Comparison of ENCODE assay signal across 29 mouse cellular contexts in genomic region chr1:54872857-54873616, GRCm38 (mm10). TPM values are rescaled to one million over a fixed set of nuclear protein-coding genes. Genes with fewer than 3 reads are reported as not detected.
DNase-seq lines count a peak whose midpoint lies in the region; ATAC-seq and TF ChIP-seq lines count a peak whose summit lies in the region.
"Had no signal": no experiment of that assay in that cellular context is flagged by ENCODE, and none has a peak within 500 bp of the region (broad histone marks: within the 10 kb centered on the region; RNA-seq: fewer than 3 reads in every experiment).

No protein-coding gene starts in this region.

- no peak overlapping the region for H3K4me2 ChIP-seq in forebrain, embryonic 11.5 days (ENCODE audit: low read depth, low read length, severe bottlenecking)
- H3K4me2 ChIP-seq in lung, embryonic 15.5 days: no peak overlapping the region
- no peak overlapping the region for H3K4me2 ChIP-seq in embryonic facial prominence, embryonic 13.5 days
- H3K4me2 ChIP-seq in myocyte (ENCODE audit: low read depth): peak overlapping the region; percentile 20
- H3K4me2 ChIP-seq: hindbrain, embryonic 15.5 days; liver, embryonic 13.5 days; midbrain, embryonic 13.5 days; neural tube, embryonic 15.5 days had no signal

- no peaks in the 10 kb centered on the region for H3K36me3 ChIP-seq in forebrain, embryonic 10.5 days (replicated peaks)
- no peaks in the 10 kb centered on the region for H3K36me3 ChIP-seq in forebrain, embryonic 11.5 days (ENCODE audit: control insufficient read depth, insufficient read depth, low read length)
- no peaks in the 10 kb centered on the region for H3K36me3 ChIP-seq in lung, embryonic 15.5 days
- H3K36me3 ChIP-seq in embryonic facial prominence, embryonic 13.5 days: no peaks in the 10 kb centered on the region
- H3K36me3 ChIP-seq in myocyte (ENCODE audit: control insufficient read depth, insufficient read depth): no peaks in the 10 kb centered on the region
- H3K36me3 ChIP-seq: hindbrain, embryonic 10.5 days; hindbrain, embryonic 15.5 days; liver, embryonic 13.5 days; midbrain, embryonic 13.5 days; neural tube, embryonic 15.5 days had no signal

- H3ac ChIP-seq in myocyte (ENCODE audit: control insufficient read depth, insufficient read length): no peak overlapping the region

- H3K9ac ChIP-seq in forebrain, embryonic 11.5 days (ENCODE audit: low read length): no peak overlapping the region
- H3K9ac ChIP-seq in lung, embryonic 15.5 days: no peak overlapping the region
- H3K9ac ChIP-seq in embryonic facial prominence, embryonic 13.5 days: no peak overlapping the region
- H3K9ac ChIP-seq: hindbrain, embryonic 15.5 days; liver, embryonic 13.5 days; midbrain, embryonic 13.5 days; neural tube, embryonic 15.5 days had no signal

- TF ChIP-seq POLR2A in myocyte (IDR thresholded peaks at IDR 0.05; ENCODE audit: insufficient read length, low read depth): no peak

- H3K27ac ChIP-seq in forebrain, embryonic 10.5 days: 0 out of 2 replicates have a peak overlapping the region, but pooled peaks have one; percentile 4
- no peak overlapping the region for H3K27ac ChIP-seq in forebrain, embryonic 11.5 days (ENCODE audit: low read depth, low read length)
- H3K27ac ChIP-seq in lung, embryonic 15.5 days: peak overlapping the region; percentile 27; the same call in 1 of the 2 replicates
- 0 out of 2 replicates have a peak overlapping the region, but pooled peaks have one; percentile 34 for H3K27ac ChIP-seq in embryonic facial prominence, embryonic 13.5 days
- H3K27ac ChIP-seq: hindbrain, embryonic 10.5 days; hindbrain, embryonic 15.5 days; layer of hippocampus, adult 2 months; left cerebral cortex, adult 2 months; liver, embryonic 13.5 days; macrophage; midbrain, embryonic 13.5 days; neural tube, embryonic 15.5 days had no signal

- peaks cover 33% of the 10 kb centered on the region for H3K4me1 ChIP-seq in forebrain, embryonic 10.5 days
- peaks cover 3% of the 10 kb centered on the region; the same call in 1 of the 2 replicates for H3K4me1 ChIP-seq in forebrain, embryonic 11.5 days (replicated peaks; ENCODE audit: control insufficient read depth, insufficient read depth, low read length)
- peaks cover 40% of the 10 kb centered on the region for H3K4me1 ChIP-seq in lung, embryonic 15.5 days
- peaks cover 30% of the 10 kb centered on the region for H3K4me1 ChIP-seq in embryonic facial prominence, embryonic 13.5 days
- H3K4me1 ChIP-seq: hindbrain, embryonic 15.5 days had no signal

- no peak overlapping the region for H3K4me3 ChIP-seq in forebrain, embryonic 10.5 days
- no peak overlapping the region for H3K4me3 ChIP-seq in forebrain, embryonic 11.5 days (ENCODE audit: low read depth, low read length)
- H3K4me3 ChIP-seq in lung, embryonic 15.5 days: no peak overlapping the region
- H3K4me3 ChIP-seq in embryonic facial prominence, embryonic 13.5 days: no peak overlapping the region
- H3K4me3 ChIP-seq in myocyte: no peak overlapping the region
- H3K4me3 ChIP-seq: erythroblast, embryonic 14.5 days; hindbrain, embryonic 10.5 days; hindbrain, embryonic 15.5 days; layer of hippocampus, adult 2 months; left cerebral cortex, adult 2 months; liver, embryonic 13.5 days; midbrain, embryonic 13.5 days; neural tube, embryonic 15.5 days had no signal

- H3K79me2 ChIP-seq in myocyte (ENCODE audit: control insufficient read depth, insufficient read depth): peaks cover 11% of the 10 kb centered on the region

- ATAC-seq in forebrain, embryonic 11.5 days (replicated peaks; ENCODE audit: low FRiP score): no peak
- ATAC-seq in lung, embryonic 15.5 days (ENCODE audit: borderline replicate concordance, extremely low read depth, low FRiP score, low TSS enrichment): no peak
- ATAC-seq in embryonic facial prominence, embryonic 13.5 days (ENCODE audit: insufficient number of reproducible peaks, insufficient read depth, low FRiP score, low TSS enrichment, low read depth): no peak
- ATAC-seq: activated CD4-positive, CD25-positive, alpha-beta regulatory T cell, adult 4 months; forebrain, embryonic 16.5 days; inflammation-experienced regulatory T-cells, adult 6 months; midbrain, embryonic 13.5 days had no signal

- no peaks in the 10 kb centered on the region for H3K9me3 ChIP-seq in forebrain, embryonic 10.5 days
- H3K9me3 ChIP-seq in forebrain, embryonic 11.5 days (ENCODE audit: control insufficient read depth, low read length): no peaks in the 10 kb centered on the region
- no peaks in the 10 kb centered on the region for H3K9me3 ChIP-seq in lung, embryonic 15.5 days
- H3K9me3 ChIP-seq in embryonic facial prominence, embryonic 13.5 days: no peaks in the 10 kb centered on the region
- H3K9me3 ChIP-seq: hindbrain, embryonic 10.5 days; hindbrain, embryonic 15.5 days; liver, embryonic 13.5 days; midbrain, embryonic 13.5 days; neural tube, embryonic 15.5 days had no signal

- 74% methylated on average over 9 of the region's 9 CpGs for WGBS in forebrain, embryonic 10.5 days
- WGBS in forebrain, embryonic 11.5 days: 71% methylated on average over 9 of the region's 9 CpGs
- WGBS in lung, embryonic 15.5 days: 46% methylated on average over 9 of the region's 9 CpGs
- WGBS in embryonic facial prominence, embryonic 13.5 days: 25% methylated on average over 9 of the region's 9 CpGs

- H3K27me3 ChIP-seq in forebrain, embryonic 10.5 days (ENCODE audit: poor library complexity, severe bottlenecking): no peaks in the 10 kb centered on the region
- H3K27me3 ChIP-seq in forebrain, embryonic 11.5 days (ENCODE audit: control insufficient read depth, insufficient read depth, low read length): no peaks in the 10 kb centered on the region
- H3K27me3 ChIP-seq in lung, embryonic 15.5 days: no peaks in the 10 kb centered on the region
- no peaks in the 10 kb centered on the region for H3K27me3 ChIP-seq in embryonic facial prominence, embryonic 13.5 days
- H3K27me3 ChIP-seq in myocyte (ENCODE audit: control insufficient read depth, insufficient read depth, insufficient read length): no peaks in the 10 kb centered on the region
- H3K27me3 ChIP-seq: hindbrain, embryonic 15.5 days; liver, embryonic 13.5 days; midbrain, embryonic 13.5 days; neural tube, embryonic 15.5 days had no signal

- no peak for DNase-seq in forebrain, embryonic 10.5 days (ENCODE audit: extremely low spot score, low spot score)
- DNase-seq in forebrain, embryonic 11.5 days (ENCODE audit: low spot score): no peak
- no peak for DNase-seq in lung, postnatal 25 days (ENCODE audit: low spot score)
- DNase-seq in kidney, adult 18-20 months: no peak
- DNase-seq: adrenal gland, adult 2 months; adrenal gland, postnatal 36 days; cerebellum, adult 18-20 months; cerebellum, postnatal 10 days; gastrocnemius, postnatal 10 days; heart, postnatal 14 days; kidney, adult 11 months; kidney, postnatal 36 days; liver, embryonic 13.5 days; retina, postnatal 1 day; right cerebral cortex, postnatal 14 days had no signal

TF ChIP-seq in myocyte, 11 proteins besides CTCF, POLR2A, EP300 and RAD21:
- TF ChIP-seq USF1 (IDR thresholded peaks at IDR 0.05; ENCODE audit: low read depth): no peak
- no peak for TF ChIP-seq REST (IDR thresholded peaks at IDR 0.05; ENCODE audit: insufficient read depth, insufficient read length)
- TF ChIP-seq E2F4 (IDR thresholded peaks at IDR 0.05; ENCODE audit: insufficient read depth): no peak
- no peak for TF ChIP-seq POLR2AphosphoS2 (IDR thresholded peaks at IDR 0.05; ENCODE audit: insufficient read length, low read depth)
- TF ChIP-seq SRF (IDR thresholded peaks at IDR 0.05; ENCODE audit: control insufficient read depth, insufficient read length, low read depth): no peak
- no peak for TF ChIP-seq TCF3 (IDR thresholded peaks at IDR 0.05; ENCODE audit: insufficient read length, low read depth)
- no peak for TF ChIP-seq MYOG (IDR thresholded peaks at IDR 0.05; ENCODE audit: control insufficient read depth in 1 of 3, insufficient read depth in 1 of 3, insufficient read length in 2 of 3, low read depth in 2 of 3)
- TF ChIP-seq MAX (IDR thresholded peaks at IDR 0.05; ENCODE audit: low read depth): no peak
- TF ChIP-seq TCF12 (IDR thresholded peaks at IDR 0.05; ENCODE audit: insufficient read depth, poor library complexity, severe bottlenecking): no peak
- no peak for TF ChIP-seq CEBPB (IDR thresholded peaks at IDR 0.05; ENCODE audit: insufficient read depth, poor library complexity, severe bottlenecking)

RNA-seq across cellular contexts. Expression of gene Ankrd44, which starts 53.1 kb away (rescaled TPM):
- polyA plus RNA-seq in forebrain, embryonic 10.5 days (2016; fragmentation: Nextera tagmentation; extraction: Ambion mirVana): 13.8 and 15.2 TPM in 2 replicates
- 19.1 and 19.3 TPM in 2 replicates for polyA plus RNA-seq in forebrain, embryonic 11.5 days (2014; fragmentation: Nextera tagmentation; extraction: Ambion mirVana)
- 16.6 and 18.0 TPM in 2 replicates for polyA plus RNA-seq in lung, embryonic 15.5 days (2015; fragmentation: Nextera tagmentation; extraction: Ambion mirVana)
- 25.8 and 36.7 TPM in 2 replicates for polyA plus RNA-seq in embryonic facial prominence, embryonic 13.5 days (2015; fragmentation: Nextera tagmentation; extraction: Ambion mirVana)
- polyA plus RNA-seq in myocyte (2012; fragmentation: generic; extraction: Trizol): 4.6 TPM
